In the genomic region with DNA sequence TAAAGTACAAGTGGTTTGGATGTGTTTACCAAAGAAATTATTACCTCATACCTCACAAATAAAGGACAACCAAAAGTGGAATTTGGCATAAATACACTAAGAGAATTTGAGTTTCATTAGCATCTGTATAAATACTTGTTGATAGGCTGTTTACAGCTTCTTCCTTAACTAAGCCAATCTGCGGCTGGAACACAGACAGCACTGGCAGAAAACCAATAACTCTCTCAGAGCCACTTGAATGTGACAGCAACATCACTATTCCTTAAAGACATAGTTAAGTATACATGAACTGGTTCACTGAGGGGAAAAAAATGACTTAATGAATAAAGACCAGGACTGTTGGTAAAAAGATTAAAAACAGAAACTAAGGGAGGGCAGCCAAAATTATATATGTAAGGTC, we compare ENCODE assay signal across 23 mouse cellular contexts. TPM values are rescaled to one million over a fixed set of nuclear protein-coding genes. Genes with fewer than 3 reads are reported as not detected.
DNase-seq lines count a peak whose midpoint lies in the region; ATAC-seq and TF ChIP-seq lines count a peak whose summit lies in the region.
"Had no signal": no experiment of that assay in that cellular context is flagged by ENCODE, and none has a peak within 500 bp of the region (broad histone marks: within the 10 kb centered on the region; RNA-seq: fewer than 3 reads in every experiment).

No protein-coding gene starts in this region.

- H3K4me2 ChIP-seq in forebrain, postnatal 0 days (ENCODE audit: low read depth): no peak overlapping the region
- H3K4me2 ChIP-seq in kidney, postnatal 0 days (ENCODE audit: low read length): no peak overlapping the region
- H3K4me2 ChIP-seq: embryonic facial prominence, embryonic 12.5 days; forebrain, embryonic 15.5 days; heart, embryonic 13.5 days; hindbrain, embryonic 15.5 days had no signal

- H3K36me3 ChIP-seq in forebrain, postnatal 0 days (ENCODE audit: insufficient read depth): no peaks in the 10 kb centered on the region
- H3K36me3 ChIP-seq in forebrain, embryonic 10.5 days (replicated peaks): no peaks in the 10 kb centered on the region
- no peaks in the 10 kb centered on the region for H3K36me3 ChIP-seq in kidney, postnatal 0 days (ENCODE audit: insufficient read depth, low read length)
- H3K36me3 ChIP-seq: embryonic facial prominence, embryonic 12.5 days; forebrain, embryonic 15.5 days; G1E; heart, embryonic 13.5 days; hindbrain, embryonic 15.5 days had no signal

- H3K4me1 ChIP-seq in forebrain, postnatal 0 days (ENCODE audit: insufficient read depth): no peaks in the 10 kb centered on the region
- no peaks in the 10 kb centered on the region for H3K4me1 ChIP-seq in forebrain, embryonic 10.5 days
- H3K4me1 ChIP-seq in kidney, postnatal 0 days (replicated peaks; ENCODE audit: insufficient read depth, low read length): no peaks in the 10 kb centered on the region
- H3K4me1 ChIP-seq: embryonic facial prominence, embryonic 12.5 days; forebrain, embryonic 15.5 days; heart, embryonic 13.5 days; hindbrain, embryonic 15.5 days had no signal

- DNase-seq in cerebellum, postnatal 10 days: peak; percentile 3 to 5
- no peak for DNase-seq in cerebellum, postnatal 14 days
- DNase-seq in forebrain, postnatal 0 days: peak; percentile 1
- DNase-seq in forebrain, embryonic 10.5 days (ENCODE audit: extremely low spot score, low spot score): no peak
- peak; percentile 5 for DNase-seq in kidney, postnatal 0 days (ENCODE audit: low spot score)
- DNase-seq in kidney, postnatal 4 days: no peak
- peak; percentile 73 for DNase-seq in brain, embryonic 14.5 days (ENCODE audit: low read depth)
- DNase-seq: adrenal gland, adult 8-10 months; adrenal gland, postnatal 36 days; B cell, adult 2 months; cerebellum, adult 11 months; cerebellum, adult 8-10 months; cerebellum, postnatal 36 days; gastrocnemius, postnatal 14 days; heart, postnatal 36 days; kidney, adult 2 months had no signal

- no peaks in the 10 kb centered on the region for H3K9me3 ChIP-seq in forebrain, postnatal 0 days (ENCODE audit: low read length)
- H3K9me3 ChIP-seq in forebrain, embryonic 10.5 days: no peaks in the 10 kb centered on the region
- H3K9me3 ChIP-seq in kidney, postnatal 0 days (replicated peaks; ENCODE audit: low read length): no peaks in the 10 kb centered on the region
- H3K9me3 ChIP-seq: embryonic facial prominence, embryonic 12.5 days; forebrain, embryonic 15.5 days; G1E; heart, embryonic 13.5 days; hindbrain, embryonic 15.5 days had no signal

- WGBS in forebrain, postnatal 0 days: 16% methylated on average over 1 of the region's 1 CpGs
- 78% methylated on average over 1 of the region's 1 CpGs for WGBS in forebrain, embryonic 10.5 days
- WGBS in kidney, postnatal 0 days: 55% methylated on average over 1 of the region's 1 CpGs

- no peak overlapping the region for H3K9ac ChIP-seq in forebrain, postnatal 0 days
- no peak overlapping the region for H3K9ac ChIP-seq in kidney, postnatal 0 days (ENCODE audit: low read depth, low read length)
- H3K9ac ChIP-seq: embryonic facial prominence, embryonic 12.5 days; forebrain, embryonic 15.5 days; heart, embryonic 13.5 days; hindbrain, embryonic 15.5 days had no signal

- H3K27me3 ChIP-seq in forebrain, postnatal 0 days (ENCODE audit: insufficient read depth, low read length): no peaks in the 10 kb centered on the region
- no peaks in the 10 kb centered on the region for H3K27me3 ChIP-seq in forebrain, embryonic 10.5 days (ENCODE audit: poor library complexity, severe bottlenecking)
- no peaks in the 10 kb centered on the region for H3K27me3 ChIP-seq in kidney, postnatal 0 days (ENCODE audit: insufficient read depth, low read length)
- H3K27me3 ChIP-seq: embryonic facial prominence, embryonic 12.5 days; forebrain, embryonic 15.5 days; heart, embryonic 13.5 days; hindbrain, embryonic 15.5 days had no signal

- no peak for TF ChIP-seq POLR2A in brain, embryonic 14.5 days (IDR thresholded peaks at IDR 0.05; ENCODE audit: borderline replicate concordance, extremely low read depth, insufficient read depth, insufficient read length, poor library complexity, severe bottlenecking)

- H3K27ac ChIP-seq in forebrain, postnatal 0 days (ENCODE audit: low read depth, low read length): no peak overlapping the region
- H3K27ac ChIP-seq in forebrain, embryonic 10.5 days: no peak overlapping the region
- no peak overlapping the region for H3K27ac ChIP-seq in kidney, postnatal 0 days
- H3K27ac ChIP-seq: embryonic facial prominence, embryonic 12.5 days; forebrain, embryonic 15.5 days; heart, embryonic 13.5 days; hindbrain, embryonic 15.5 days had no signal

- no peak for TF ChIP-seq CTCF in forebrain, postnatal 0 days (IDR thresholded peaks at IDR 0.05; ENCODE audit: low read depth)
- TF ChIP-seq CTCF in kidney, postnatal 0 days (IDR thresholded peaks at IDR 0.05; ENCODE audit: low read depth): no peak
- no peak for TF ChIP-seq CTCF in brain, embryonic 14.5 days (IDR thresholded peaks at IDR 0.05; ENCODE audit: borderline replicate concordance, extremely low read depth, insufficient read depth, insufficient read length)

- H3K4me3 ChIP-seq in forebrain, postnatal 0 days (ENCODE audit: low read depth, low read length): no peak overlapping the region
- H3K4me3 ChIP-seq in forebrain, embryonic 10.5 days: no peak overlapping the region
- no peak overlapping the region for H3K4me3 ChIP-seq in kidney, postnatal 0 days (replicated peaks; ENCODE audit: low read depth, low read length)
- H3K4me3 ChIP-seq: embryonic facial prominence, embryonic 12.5 days; forebrain, embryonic 15.5 days; heart, embryonic 13.5 days; hindbrain, embryonic 15.5 days had no signal

- ATAC-seq in forebrain, postnatal 0 days: no peak
- no peak for ATAC-seq in kidney, postnatal 0 days (replicated peaks; ENCODE audit: low FRiP score, low read depth)
- ATAC-seq: CD4-positive, CD25-positive, alpha-beta regulatory T cell, adult 4 months; forebrain, embryonic 15.5 days had no signal

RNA-seq across cellular contexts. Expression of gene Alx1, which starts 56.1 kb away (rescaled TPM):
- total RNA-seq in forebrain, postnatal 0 days (2014; rRNA removed): 0.31 and 1.3 TPM in 2 replicates
- 0.43 and 0.98 TPM in 2 replicates for polyA plus RNA-seq in forebrain, postnatal 0 days (2015; fragmentation: Nextera tagmentation; extraction: Ambion mirVana)
- 79.2 and 87.9 TPM in 2 replicates for polyA plus RNA-seq in forebrain, embryonic 10.5 days (2016; fragmentation: Nextera tagmentation; extraction: Ambion mirVana)
- polyA plus RNA-seq in kidney, postnatal 0 days (2015; fragmentation: Nextera tagmentation; extraction: Ambion mirVana): 40.9 and 41.2 TPM in 2 replicates
- 0.20 and 0.75 TPM in 2 replicates for polyA plus RNA-seq in brain, embryonic 14.5 days (2012; rRNA removed)
- total RNA-seq: adrenal gland, adult 8-10 months; adrenal gland, postnatal 36 days; gastrocnemius, postnatal 14 days; heart, adult 8-10 months; heart, postnatal 36 days had no signal
- polyA plus RNA-seq: CD4-positive, CD25-positive, alpha-beta regulatory T cell, adult 4 months; G1E had no signal

Comparison
In these comparisons a context has a peak if more than half of its experiments do, and no peak if none do; other contexts are left out.
1. DNase-seq: peak in cerebellum, postnatal 10 days (2 of 2), forebrain, postnatal 0 days (single experiment), kidney, postnatal 0 days (single experiment) and brain, embryonic 14.5 days (single experiment); none in cerebellum, postnatal 14 days (0 of 2), forebrain, embryonic 10.5 days (single experiment) and kidney, postnatal 4 days (0 of 2).
2. RNA of gene Alx1, which starts 56.1 kb away (polyA plus RNA-seq): 79.2 to 87.9 TPM in forebrain, embryonic 10.5 days and 40.9 to 41.2 TPM in kidney, postnatal 0 days; 0.43 to 0.98 TPM in forebrain, postnatal 0 days and 0.20 to 0.75 TPM in brain, embryonic 14.5 days; every median in the first group is over 10 times any median in the second.